8 mouse cellular contexts compared by ENCODE assay signal in genomic region chr13:94205234-94205633, GRCm38 (mm10).
DNase-seq lines count a peak whose midpoint lies in the region; ATAC-seq and TF ChIP-seq lines count a peak whose summit lies in the region.

No protein-coding gene starts in this region.

- TF ChIP-seq CTCF in testis, adult 2 months (IDR thresholded peaks at IDR 0.05; ENCODE audit: control insufficient read depth, insufficient read depth, insufficient replicate concordance, low read depth, low read length), result peak; percentile 58; the same call in 1 of the 2 replicates
- TF ChIP-seq CTCF in bone marrow, adult 2 months (IDR thresholded peaks at IDR 0.05; ENCODE audit: control insufficient read depth, insufficient read depth, low read length), result peak; percentile 73

- H3K4me2 ChIP-seq in embryonic facial prominence, embryonic 12.5 days (replicated peaks), result no peak overlapping the region
- no peak overlapping the region for H3K4me2 ChIP-seq in lung, embryonic 15.5 days

- no peak overlapping the region for H3K27ac ChIP-seq in testis, adult 2 months (ENCODE audit: control insufficient read depth, insufficient read depth, low read depth, low read length)
- H3K27ac ChIP-seq in bone marrow, adult 2 months (ENCODE audit: control insufficient read depth, insufficient read depth, low read depth, low read length, poor library complexity), result no peak overlapping the region
- H3K27ac ChIP-seq in embryonic facial prominence, embryonic 12.5 days, result no peak overlapping the region
- H3K27ac ChIP-seq in lung, embryonic 15.5 days, result no peak overlapping the region

- TF ChIP-seq POLR2A in testis, adult 2 months (IDR thresholded peaks at IDR 0.05; ENCODE audit: control insufficient read depth, low read depth, low read length), result no peak
- no peak for TF ChIP-seq POLR2A in bone marrow, adult 2 months (IDR thresholded peaks at IDR 0.05; ENCODE audit: borderline replicate concordance, control insufficient read depth, low read depth, low read length)

- H3K36me3 ChIP-seq in testis, adult 2 months (ENCODE audit: control insufficient read depth, insufficient read depth, low read length), result no peaks in the 10 kb centered on the region; the same call in 1 of the 2 replicates
- H3K36me3 ChIP-seq in embryonic facial prominence, embryonic 12.5 days, result peaks cover 11% of the 10 kb centered on the region
- peaks cover 7% of the 10 kb centered on the region for H3K36me3 ChIP-seq in lung, embryonic 15.5 days

- H3K27me3 ChIP-seq in testis, adult 2 months (ENCODE audit: control insufficient read depth, insufficient read depth, low read length), result no peaks in the 10 kb centered on the region
- no peaks in the 10 kb centered on the region for H3K27me3 ChIP-seq in embryonic facial prominence, embryonic 12.5 days
- H3K27me3 ChIP-seq in lung, embryonic 15.5 days, result no peaks in the 10 kb centered on the region

- DNase-seq in testis, postnatal 10 days (ENCODE audit: low spot score), result no peak
- peak; percentile 51 for DNase-seq in induced T-regulatory cell, adult 2 months (ENCODE audit: low read depth)
- peak; percentile 78 for DNase-seq in retina, embryonic 14.5 days (ENCODE audit: low spot score)
- no peak for DNase-seq in right cerebral cortex, postnatal 4 days

- 0 out of 2 replicates have a peak, but pooled peaks have one; percentile 35 for ATAC-seq in embryonic facial prominence, embryonic 12.5 days (ENCODE audit: insufficient number of reproducible peaks, insufficient read depth, low FRiP score, low TSS enrichment)
- peak; percentile 74; the same call in 1 of the 2 replicates for ATAC-seq in lung, embryonic 15.5 days (ENCODE audit: borderline replicate concordance, extremely low read depth, low FRiP score, low TSS enrichment)

- H3K4me3 ChIP-seq in testis, adult 2 months (ENCODE audit: control insufficient read depth, low read depth, low read length), result no peak overlapping the region
- no peak overlapping the region for H3K4me3 ChIP-seq in bone marrow, adult 2 months (replicated peaks; ENCODE audit: control insufficient read depth, low read depth, low read length)
- H3K4me3 ChIP-seq in embryonic facial prominence, embryonic 12.5 days, result no peak overlapping the region
- H3K4me3 ChIP-seq in lung, embryonic 15.5 days, result no peak overlapping the region

- H3K9me3 ChIP-seq in embryonic facial prominence, embryonic 12.5 days, result peaks cover 4% of the 10 kb centered on the region; the same call in 1 of the 2 replicates
- no peaks in the 10 kb centered on the region; the same call in 1 of the 2 replicates for H3K9me3 ChIP-seq in lung, embryonic 15.5 days

- H3K4me1 ChIP-seq in testis, adult 2 months (ENCODE audit: control insufficient read depth, insufficient read depth, low read length), result no peaks in the 10 kb centered on the region; the same call in 1 of the 2 replicates
- H3K4me1 ChIP-seq in bone marrow, adult 2 months (ENCODE audit: control insufficient read depth, insufficient read depth, low read length), result no peaks in the 10 kb centered on the region
- no peaks in the 10 kb centered on the region for H3K4me1 ChIP-seq in embryonic facial prominence, embryonic 12.5 days
- no peaks in the 10 kb centered on the region for H3K4me1 ChIP-seq in lung, embryonic 15.5 days

- WGBS in bone marrow, adult 2 months, result 8% methylated on average over 6 of the region's 6 CpGs
- 9% methylated on average over 6 of the region's 6 CpGs for WGBS in embryonic facial prominence, embryonic 12.5 days
- 3% methylated on average over 6 of the region's 6 CpGs for WGBS in lung, embryonic 15.5 days

- H3K9ac ChIP-seq in embryonic facial prominence, embryonic 12.5 days, result no peak overlapping the region
- no peak overlapping the region for H3K9ac ChIP-seq in lung, embryonic 15.5 days

Comparison
In these comparisons a context has a peak if more than half of its experiments do, and no peak if none do; other contexts are left out.
1. DNase-seq: peak in induced T-regulatory cell, adult 2 months (single experiment) and retina, embryonic 14.5 days (single experiment); none in testis, postnatal 10 days (single experiment) and right cerebral cortex, postnatal 4 days (single experiment).